Mouse (Mus musculus) cortical plate, adult 2 months (tissue): ENCODE results near the gene Unc13a.

Experiments
- CTCF ChIP-seq: fragments of 200-500 bp; IDR thresholded peaks from 2 replicates; pipeline ENCODE4 v1.5.1; 2011; ENCODE audit warnings: mild to moderate bottlenecking, control low read depth, low read length; ENCODE audit not compliant: insufficient read depth; ENCODE audit errors: extremely low read depth
- POLR2A ChIP-seq: fragments of 200-500 bp; IDR thresholded peaks from 2 replicates; pipeline ENCODE4 v1.6.1; 2011; ENCODE audit warnings: mild to moderate bottlenecking, low read length, control low read depth; ENCODE audit not compliant: insufficient read depth; ENCODE audit errors: extremely low read depth

- TF ChIP-seq POLR2A: no peak
- TF ChIP-seq CTCF: no peak
Observed at GRCm38 (mm10) chr8:71574426-71574825, 97.1 kb downstream of the Unc13a start.
